Mouse (Mus musculus): ENCODE results near the gene Zmiz1. TPM values are rescaled to one million over a fixed set of nuclear protein-coding genes. Genes with fewer than 3 reads are reported as not detected.

The Zmiz1 gene
- polyA plus RNA-seq, 1 experiment from 2014 or later: 37.4 TPM

GRCm38 (mm10) chr14:25567837-25568236, 108.9 kb downstream of the Zmiz1 start:
- Histone ChIP-seq H3K4me1 (replicated peaks; ENCODE audit: control insufficient read depth, insufficient read depth, low read length) (peaks cover 17% of the 10 kb centered on the region), H3K9me3 (ENCODE audit: control insufficient read depth, low read length) (no peaks in the 10 kb centered on the region), H3K27me3 (replicated peaks; ENCODE audit: control insufficient read depth, insufficient read depth, low read length) (no peaks in the 10 kb centered on the region), H3K4me3 (ENCODE audit: low read depth, low read length) (no peak overlapping the region), H3K9ac (ENCODE audit: low read length) (no peak overlapping the region), H3K36me3 (ENCODE audit: control insufficient read depth, insufficient read depth, low read length) (peaks cover 19% of the 10 kb centered on the region), H3K4me2 (ENCODE audit: low read length) (no peak overlapping the region), H3K27ac (ENCODE audit: low read depth) (no peak overlapping the region)
- 90% methylated on average over 2 of the region's 2 CpGs for WGBS
- ATAC-seq (replicated peaks; ENCODE audit: low FRiP score, low TSS enrichment, low read depth) (no peak), DNase-seq (ENCODE audit: low spot score) (no peak)

GRCm38 (mm10) chr14:25574047-25574870, 115.3 kb downstream of the Zmiz1 start:
- no peak overlapping the region for H3K27ac ChIP-seq (ENCODE audit: low read depth)
- H3K9me3 ChIP-seq (ENCODE audit: control insufficient read depth, low read length): no peaks in the 10 kb centered on the region
- H3K27me3 ChIP-seq (replicated peaks; ENCODE audit: control insufficient read depth, insufficient read depth, low read length): no peaks in the 10 kb centered on the region
- H3K4me2 ChIP-seq (ENCODE audit: low read length): no peak overlapping the region
- no peak overlapping the region for H3K9ac ChIP-seq (ENCODE audit: low read length)
- 0 out of 2 replicates have a peak, but pooled peaks have one; percentile 24 for ATAC-seq (replicated peaks; ENCODE audit: low FRiP score, low TSS enrichment, low read depth)
- 0 out of 2 replicates have a peak, but pooled peaks cover 10% of the 10 kb centered on the region for H3K4me1 ChIP-seq (replicated peaks; ENCODE audit: control insufficient read depth, insufficient read depth, low read length)
- 37% methylated on average over 16 of the region's 16 CpGs for WGBS
- no peak for DNase-seq (ENCODE audit: low spot score)
- no peak overlapping the region for H3K4me3 ChIP-seq (ENCODE audit: low read depth, low read length)
- peaks cover 72% of the 10 kb centered on the region for H3K36me3 ChIP-seq (ENCODE audit: control insufficient read depth, insufficient read depth, low read length)

- H3K36me3 ChIP-seq (ENCODE audit: control insufficient read depth, insufficient read depth, low read length): peaks cover 91% of the 10 kb centered on the region
- no peak for DNase-seq (ENCODE audit: low spot score)
- 83% methylated on average over 3 of the region's 3 CpGs for WGBS
- 0 out of 2 replicates have a peak, but pooled peaks cover 10% of the 10 kb centered on the region for H3K4me1 ChIP-seq (replicated peaks; ENCODE audit: control insufficient read depth, insufficient read depth, low read length)
- H3K4me3 ChIP-seq (ENCODE audit: low read depth, low read length): no peak overlapping the region
- H3K9ac ChIP-seq (ENCODE audit: low read length): no peak overlapping the region
- no peaks in the 10 kb centered on the region for H3K9me3 ChIP-seq (ENCODE audit: control insufficient read depth, low read length)
- no peak overlapping the region for H3K27ac ChIP-seq (ENCODE audit: low read depth)
- ATAC-seq (replicated peaks; ENCODE audit: low FRiP score, low TSS enrichment, low read depth): no peak
- H3K4me2 ChIP-seq (ENCODE audit: low read length): no peak overlapping the region
- H3K27me3 ChIP-seq (replicated peaks; ENCODE audit: control insufficient read depth, insufficient read depth, low read length): no peaks in the 10 kb centered on the region
Measured at GRCm38 (mm10) chr14:25576642-25577041, 117.7 kb downstream of the Zmiz1 start.

GRCm38 (mm10) chr14:25577431-25577830, 118.4 kb downstream of the Zmiz1 start:
- Histone ChIP-seq H3K4me3 (ENCODE audit: low read depth, low read length) (no peak overlapping the region), H3K9ac (ENCODE audit: low read length) (no peak overlapping the region), H3K27me3 (replicated peaks; ENCODE audit: control insufficient read depth, insufficient read depth, low read length) (no peaks in the 10 kb centered on the region), H3K4me2 (ENCODE audit: low read length) (no peak overlapping the region), H3K27ac (ENCODE audit: low read depth) (no peak overlapping the region), H3K9me3 (ENCODE audit: control insufficient read depth, low read length) (no peaks in the 10 kb centered on the region), H3K4me1 (replicated peaks; ENCODE audit: control insufficient read depth, insufficient read depth, low read length) (0 out of 2 replicates have a peak, but pooled peaks cover 10% of the 10 kb centered on the region), H3K36me3 (ENCODE audit: control insufficient read depth, insufficient read depth, low read length) (peaks cover 91% of the 10 kb centered on the region)
- no peak for ATAC-seq (replicated peaks; ENCODE audit: low FRiP score, low TSS enrichment, low read depth)
- DNase-seq (ENCODE audit: low spot score): no peak
- 67% methylated on average over 3 of the region's 3 CpGs for WGBS

GRCm38 (mm10) chr14:25579597-25579996, 120.6 kb downstream of the Zmiz1 start:
- DNase-seq (ENCODE audit: low spot score) (no peak), ATAC-seq (replicated peaks; ENCODE audit: low FRiP score, low TSS enrichment, low read depth) (no peak)
- no peaks in the 10 kb centered on the region for H3K9me3 ChIP-seq (ENCODE audit: control insufficient read depth, low read length)
- peaks cover 7% of the 10 kb centered on the region for H3K4me1 ChIP-seq (replicated peaks; ENCODE audit: control insufficient read depth, insufficient read depth, low read length)
- H3K9ac ChIP-seq (ENCODE audit: low read length): no peak overlapping the region
- H3K36me3 ChIP-seq (ENCODE audit: control insufficient read depth, insufficient read depth, low read length): peaks cover 93% of the 10 kb centered on the region
- 90% methylated on average over 7 of the region's 7 CpGs for WGBS
- no peak overlapping the region for H3K27ac ChIP-seq (ENCODE audit: low read depth)
- no peak overlapping the region for H3K4me3 ChIP-seq (ENCODE audit: low read depth, low read length)
- H3K4me2 ChIP-seq (ENCODE audit: low read length): no peak overlapping the region
- no peaks in the 10 kb centered on the region for H3K27me3 ChIP-seq (replicated peaks; ENCODE audit: control insufficient read depth, insufficient read depth, low read length)

- peaks cover 88% of the 10 kb centered on the region for H3K36me3 ChIP-seq (ENCODE audit: control insufficient read depth, insufficient read depth, low read length)
- no peak overlapping the region for H3K4me2 ChIP-seq (ENCODE audit: low read length)
- 82% methylated on average over 1 of the region's 1 CpGs for WGBS
Measured at GRCm38 (mm10) chr14:25580397-25580796, 121.4 kb downstream of the Zmiz1 start.

GRCm38 (mm10) chr14:25582603-25583002, 123.6 kb downstream of the Zmiz1 start:
- DNase-seq (ENCODE audit: low spot score) (no peak), ATAC-seq (replicated peaks; ENCODE audit: low FRiP score, low TSS enrichment, low read depth) (no peak)
- no peak overlapping the region for H3K4me3 ChIP-seq (ENCODE audit: low read depth, low read length)
- H3K36me3 ChIP-seq (ENCODE audit: control insufficient read depth, insufficient read depth, low read length): peaks cover 66% of the 10 kb centered on the region
- H3K4me2 ChIP-seq (ENCODE audit: low read length): no peak overlapping the region
- H3K9me3 ChIP-seq (ENCODE audit: control insufficient read depth, low read length): no peaks in the 10 kb centered on the region
- H3K9ac ChIP-seq (ENCODE audit: low read length): no peak overlapping the region
- WGBS: 92% methylated on average over 6 of the region's 6 CpGs
- H3K27ac ChIP-seq (ENCODE audit: low read depth): no peak overlapping the region
- H3K4me1 ChIP-seq (replicated peaks; ENCODE audit: control insufficient read depth, insufficient read depth, low read length): peaks cover 37% of the 10 kb centered on the region
- no peaks in the 10 kb centered on the region for H3K27me3 ChIP-seq (replicated peaks; ENCODE audit: control insufficient read depth, insufficient read depth, low read length)

More at GRCm38 (mm10) chr14:25580397-25580796, 121.4 kb downstream of the Zmiz1 start:
- no peaks in the 10 kb centered on the region for H3K27me3 ChIP-seq (replicated peaks; ENCODE audit: control insufficient read depth, insufficient read depth, low read length)
- H3K4me1 ChIP-seq (replicated peaks; ENCODE audit: control insufficient read depth, insufficient read depth, low read length): peaks cover 15% of the 10 kb centered on the region
- no peak overlapping the region for H3K27ac ChIP-seq (ENCODE audit: low read depth)
- DNase-seq (ENCODE audit: low spot score) (no peak), ATAC-seq (replicated peaks; ENCODE audit: low FRiP score, low TSS enrichment, low read depth) (no peak)
- H3K9ac ChIP-seq (ENCODE audit: low read length): no peak overlapping the region
- H3K9me3 ChIP-seq (ENCODE audit: control insufficient read depth, low read length): no peaks in the 10 kb centered on the region
- H3K4me3 ChIP-seq (ENCODE audit: low read depth, low read length): no peak overlapping the region

- Histone ChIP-seq H3K9ac (ENCODE audit: low read length) (no peak overlapping the region), H3K4me2 (ENCODE audit: low read length) (no peak overlapping the region), H3K36me3 (ENCODE audit: control insufficient read depth, insufficient read depth, low read length) (peaks cover 53% of the 10 kb centered on the region), H3K27me3 (replicated peaks; ENCODE audit: control insufficient read depth, insufficient read depth, low read length) (no peaks in the 10 kb centered on the region), H3K9me3 (ENCODE audit: control insufficient read depth, low read length) (no peaks in the 10 kb centered on the region), H3K27ac (ENCODE audit: low read depth) (no peak overlapping the region), H3K4me1 (replicated peaks; ENCODE audit: control insufficient read depth, insufficient read depth, low read length) (peaks cover 50% of the 10 kb centered on the region), H3K4me3 (ENCODE audit: low read depth, low read length) (no peak overlapping the region)
- 70% methylated on average over 10 of the region's 10 CpGs for WGBS
- ATAC-seq (replicated peaks; ENCODE audit: low FRiP score, low TSS enrichment, low read depth): no peak
- DNase-seq (ENCODE audit: low spot score): no peak
Measured at GRCm38 (mm10) chr14:25583899-25584298, 124.9 kb downstream of the Zmiz1 start.
